Mouse (Mus musculus) cerebellum, adult 9-10 months (tissue): Measurements from ENCODE around the gene Por.

Experiments
- DNase-seq: peaks from one replicate; pipeline ENCODE4 v3.0.0; 2022

Por gene

DNA sequence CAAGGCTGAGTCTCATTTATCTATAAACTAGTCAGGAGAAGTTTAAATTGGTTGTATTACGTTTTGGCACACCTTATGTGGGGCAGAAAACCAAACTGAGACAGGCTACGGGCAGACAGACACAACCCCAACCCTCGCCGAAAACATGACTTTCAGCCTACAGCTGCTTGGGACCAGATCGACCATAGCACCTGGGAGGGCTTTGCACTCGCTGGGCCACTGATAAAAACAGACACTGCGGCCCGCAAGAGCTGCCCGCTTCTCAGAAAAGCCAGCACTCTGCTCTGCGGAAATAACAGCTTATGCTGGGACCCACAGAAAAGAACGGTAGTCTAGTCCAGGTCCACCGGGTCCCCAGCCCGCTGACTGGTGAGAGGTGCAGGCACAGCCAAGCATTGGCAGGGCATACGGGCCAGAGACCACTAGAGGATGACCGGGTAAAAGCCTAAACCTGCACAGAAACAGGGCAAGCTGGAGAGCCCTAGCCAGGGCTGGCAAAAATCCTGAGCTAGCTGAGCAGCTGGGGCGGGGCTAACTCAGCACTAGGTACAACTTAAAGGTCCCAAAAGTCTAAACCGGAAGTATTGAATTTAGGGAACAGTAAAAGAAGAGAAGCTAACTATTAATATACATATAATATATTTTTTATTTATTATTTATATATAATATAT lies 12.0 kb upstream of the Por start:
- no peak for DNase-seq

DNA sequence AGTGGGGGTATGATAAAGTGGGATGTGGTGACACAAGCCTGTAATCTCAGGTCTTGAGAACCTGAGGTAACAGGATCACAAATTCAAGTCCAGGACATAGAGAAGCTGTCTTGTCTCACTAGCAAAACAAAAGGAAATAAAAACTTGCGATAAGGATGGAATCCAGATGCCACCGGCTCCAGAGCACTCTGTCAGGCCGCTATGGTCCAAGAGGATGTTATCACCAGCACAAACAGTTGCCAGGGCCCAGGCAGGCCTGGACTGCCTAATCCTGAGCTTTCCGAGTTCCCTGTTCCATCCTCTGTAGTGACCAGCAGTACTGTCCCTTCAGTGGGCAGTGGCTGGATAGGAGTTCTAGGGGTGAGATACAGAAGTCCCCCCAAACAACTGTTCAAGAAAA lies 9.9 kb upstream of the Por start:
- DNase-seq = no peak

DNA sequence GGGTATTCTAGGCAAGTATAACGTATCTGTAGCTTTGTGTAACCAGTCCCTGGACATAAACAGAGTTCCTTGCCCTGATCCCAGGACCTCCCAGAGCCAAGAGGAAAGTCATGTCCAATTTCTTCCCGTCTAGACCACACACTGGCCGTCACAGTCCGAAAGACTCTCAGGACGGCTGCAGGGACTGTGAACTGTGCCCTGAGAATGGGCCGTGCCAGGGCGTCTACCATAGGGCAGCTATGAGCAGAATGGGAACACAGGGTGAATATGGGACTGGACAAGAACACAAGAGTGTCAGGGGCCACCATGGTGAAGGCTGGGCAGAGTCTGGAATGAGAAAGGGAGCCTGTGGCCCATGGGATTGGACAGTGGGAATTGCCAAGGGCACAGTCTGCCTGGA lies 9.3 kb upstream of the Por start:
- no peak for DNase-seq

DNA sequence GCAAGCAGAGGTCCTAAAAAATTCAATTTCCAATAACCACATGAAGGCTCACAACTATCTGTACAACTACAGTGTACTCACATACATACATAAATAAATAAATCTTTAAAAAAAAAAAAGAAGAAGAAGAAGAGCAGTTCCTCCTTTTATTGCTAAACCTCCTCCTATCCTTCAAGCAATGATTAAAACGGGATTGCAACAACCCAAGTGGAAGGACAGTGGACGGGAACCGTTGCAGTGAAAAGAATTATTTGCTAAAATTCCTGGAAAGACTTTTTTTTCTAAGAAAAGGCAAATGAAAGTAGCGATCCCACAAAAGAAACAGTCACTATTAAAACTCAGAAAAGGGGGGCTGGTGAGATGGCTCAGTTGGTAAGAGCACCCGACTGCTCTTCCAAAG lies 2.9 kb upstream of the Por start:
- DNase-seq = no peak

DNA sequence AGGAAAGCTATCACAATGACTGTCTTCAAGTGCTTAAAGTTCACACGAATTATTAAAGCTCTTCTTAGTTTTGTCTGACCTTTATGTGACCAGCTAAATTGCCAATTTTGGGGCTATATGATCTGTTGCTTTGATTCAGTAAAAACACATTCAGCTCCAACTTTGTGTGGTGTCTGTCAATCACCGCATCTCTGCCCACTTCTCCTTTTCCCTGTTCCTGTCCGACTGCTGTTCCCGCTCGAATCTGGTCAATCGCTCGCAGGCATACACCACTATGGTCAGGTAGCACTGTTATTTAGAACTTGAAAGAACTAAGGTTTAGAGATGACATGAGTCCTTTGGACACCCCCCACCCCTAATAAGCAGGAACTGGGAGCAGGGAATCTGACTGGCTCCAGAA lies 1.8 kb upstream of the Por start:
- no peak for DNase-seq

DNA sequence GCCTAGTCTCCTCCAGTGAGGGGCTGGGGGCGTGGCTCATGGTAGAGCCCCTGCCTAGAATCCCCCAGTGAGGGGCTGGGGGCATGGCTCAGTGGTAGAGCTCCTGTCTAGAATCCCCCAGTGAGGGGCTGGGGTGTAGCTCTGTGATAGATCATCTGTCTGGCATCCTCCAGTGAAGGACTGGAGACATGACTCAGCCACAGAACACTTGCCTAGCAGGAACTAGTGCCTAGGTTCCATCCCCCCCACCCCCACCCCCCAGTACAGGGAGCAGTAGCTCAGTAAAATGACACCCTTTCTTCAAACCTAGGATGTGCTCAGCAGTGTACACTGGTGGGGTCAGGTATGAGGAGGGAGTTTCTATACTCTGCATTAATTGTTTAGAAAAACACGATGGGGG lies 1.0 kb downstream of the Por start:
- DNase-seq = no peak

DNA sequence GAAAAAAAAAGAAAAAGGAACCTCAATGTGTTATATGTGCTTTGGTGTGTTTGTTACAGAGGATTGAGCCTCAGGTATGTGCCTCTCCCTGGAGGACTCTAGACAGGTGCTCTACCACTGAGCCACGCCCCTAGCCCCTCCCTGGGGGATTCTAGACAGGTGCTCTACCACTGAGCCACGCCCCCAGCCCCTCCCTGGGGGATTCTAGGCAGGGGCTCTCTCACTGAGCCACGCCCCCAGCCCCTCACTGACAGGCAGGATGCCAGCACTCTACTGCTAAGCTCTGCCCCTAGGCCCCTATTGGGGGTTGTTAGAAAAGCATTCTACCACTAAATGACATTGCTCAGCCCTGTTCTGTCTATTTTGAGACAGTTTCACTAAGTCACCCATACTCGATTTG lies 2.7 kb downstream of the Por start:
- no peak for DNase-seq

DNA sequence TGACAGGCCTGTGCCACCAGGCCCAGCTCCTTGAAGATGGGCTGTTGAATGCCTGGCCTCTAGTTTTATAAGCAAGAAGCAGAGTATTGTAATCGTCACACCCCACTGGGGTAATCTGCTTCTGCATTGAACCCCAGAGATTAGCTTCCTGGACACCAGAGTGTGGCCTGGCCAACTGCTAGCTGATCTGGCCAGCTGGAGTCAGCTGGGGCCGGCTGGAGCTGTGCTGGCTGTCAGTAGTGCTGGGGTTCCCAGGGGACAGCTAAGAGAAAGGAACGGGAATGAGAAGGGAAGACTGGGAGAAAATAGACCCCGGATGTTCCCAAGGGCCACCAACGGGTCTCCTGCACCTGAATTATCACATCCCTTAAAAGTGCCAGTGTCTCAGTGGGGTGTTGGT lies 3.1 kb downstream of the Por start:
- DNase-seq = no peak

DNA sequence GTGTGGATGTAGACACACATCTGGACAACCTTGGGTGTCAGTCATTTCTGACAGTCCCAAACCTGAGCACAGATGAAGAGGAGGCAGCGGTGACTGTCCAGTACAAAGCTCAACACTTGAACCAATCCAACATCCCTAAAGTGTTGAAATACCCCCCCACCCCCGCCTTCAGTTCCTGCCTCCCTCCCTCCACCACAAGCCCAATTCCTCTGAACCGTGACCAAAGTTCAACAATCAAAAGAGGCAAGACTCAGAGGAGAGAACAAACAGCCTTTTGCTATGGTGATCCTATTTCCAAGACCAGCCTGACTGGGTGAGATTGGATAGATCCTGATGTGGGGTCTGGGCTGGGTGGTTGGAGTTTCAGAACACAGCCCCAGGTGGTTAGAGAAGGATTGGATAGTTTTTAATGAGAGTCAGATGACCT lies 4.5 kb downstream of the Por start:
- DNase-seq = no peak

DNA sequence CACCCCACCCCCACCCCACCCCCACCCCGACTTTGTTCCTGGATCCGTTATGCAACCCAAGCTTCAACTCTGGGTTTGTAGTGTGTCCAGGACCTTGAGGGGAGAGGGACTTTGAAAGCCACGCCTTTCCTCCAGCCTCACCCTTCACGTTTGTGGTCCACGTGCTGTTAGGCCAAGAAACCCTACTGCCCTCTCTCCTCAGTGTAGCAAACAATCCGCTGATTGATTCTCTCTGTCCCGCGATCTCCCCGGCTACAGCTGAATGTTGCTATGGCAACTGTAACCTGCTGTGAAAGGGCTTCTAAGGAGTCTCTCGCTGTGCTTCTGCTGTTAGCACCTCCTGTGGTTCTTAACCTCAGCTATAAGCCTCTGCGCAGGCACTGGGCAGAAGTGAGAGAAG lies 5.0 kb downstream of the Por start:
- DNase-seq = peak; percentile 64

DNA sequence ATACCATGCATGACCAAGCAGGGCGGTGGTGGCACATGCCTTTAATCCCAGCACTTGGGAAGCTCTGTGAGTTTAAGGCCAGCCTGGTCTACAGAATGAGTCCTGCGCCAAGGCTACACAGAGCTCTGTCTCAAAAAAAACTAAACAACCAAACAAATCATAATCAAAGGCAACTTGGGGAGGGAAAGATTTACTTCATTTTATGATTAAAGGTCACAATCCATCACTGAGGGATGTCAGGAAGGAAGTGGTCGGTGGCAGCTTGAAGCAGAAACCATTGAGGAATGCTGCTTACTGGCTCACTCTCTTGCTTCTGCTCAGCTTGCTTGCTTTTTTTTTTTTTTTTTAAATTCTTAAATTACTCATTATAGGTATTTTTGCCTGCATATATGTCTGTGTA lies 6.9 kb downstream of the Por start:
- DNase-seq = no peak

DNA sequence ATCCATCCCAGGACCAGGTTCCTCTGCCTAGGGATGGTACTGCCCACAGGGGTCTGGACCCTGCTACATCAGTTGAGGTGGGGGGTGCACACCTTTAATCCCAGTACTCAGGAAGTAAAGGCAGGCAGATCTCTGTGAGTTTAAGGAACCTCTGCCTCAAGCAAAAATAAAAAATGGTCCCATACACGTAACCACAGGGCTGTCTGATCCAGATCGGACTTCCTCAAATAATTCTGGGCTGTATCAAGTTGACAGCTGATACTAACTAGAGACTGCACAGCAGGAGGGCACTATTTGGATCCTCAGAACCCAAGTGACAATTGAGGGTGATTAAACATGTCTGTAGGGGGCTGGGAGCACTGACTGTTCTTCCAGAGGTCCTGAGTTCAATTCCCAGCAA lies 7.4 kb downstream of the Por start:
- no peak for DNase-seq

DNA sequence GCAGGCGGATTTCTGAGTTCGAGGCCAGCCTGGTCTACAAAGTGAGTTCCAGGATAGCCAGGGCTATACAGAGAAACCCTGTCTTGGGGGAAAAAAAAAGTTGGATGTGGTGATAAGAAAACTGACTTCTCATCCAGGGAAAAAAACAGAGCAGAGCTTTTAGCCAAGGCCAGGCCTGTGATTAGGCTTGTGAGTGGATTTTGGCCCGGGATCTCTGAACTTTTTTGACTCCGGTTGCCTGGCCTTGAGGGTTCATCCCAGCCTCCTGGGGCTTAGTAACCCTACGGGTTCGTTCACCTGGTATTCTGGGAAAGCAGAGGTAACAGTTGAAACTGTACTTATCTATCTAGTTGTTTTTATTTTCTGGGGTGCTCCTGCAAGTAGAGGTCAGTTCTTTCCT lies 8.6 kb downstream of the Por start:
- DNase-seq = no peak

DNA sequence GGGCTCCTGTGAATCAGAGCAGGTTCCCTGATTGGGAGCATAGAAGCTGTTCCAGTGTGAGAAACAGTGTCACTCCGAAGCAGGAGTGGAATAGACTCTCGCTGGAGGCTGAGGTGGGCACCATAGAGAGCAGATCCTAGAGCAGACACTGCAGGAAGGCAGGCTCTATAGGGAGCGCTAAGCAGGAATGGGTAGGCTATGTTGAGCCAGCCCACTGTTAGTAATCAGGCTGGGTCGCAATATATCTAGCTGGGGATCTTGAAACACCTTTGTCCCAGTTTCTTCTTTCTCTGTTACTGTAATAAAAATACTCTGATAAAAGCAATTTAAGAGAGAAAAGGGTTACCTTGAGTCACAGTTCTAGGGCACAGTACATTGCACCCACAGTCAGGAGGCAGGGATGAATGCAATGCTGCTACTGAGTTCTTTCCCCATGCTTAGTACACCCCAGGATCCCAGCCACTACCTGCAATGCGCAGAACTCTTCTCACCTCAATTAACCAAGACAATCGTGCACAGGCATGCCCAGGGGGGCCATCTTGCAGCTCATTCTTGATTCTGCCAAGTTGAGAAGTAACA lies 11.2 kb downstream of the Por start:
- no peak for DNase-seq

DNA sequence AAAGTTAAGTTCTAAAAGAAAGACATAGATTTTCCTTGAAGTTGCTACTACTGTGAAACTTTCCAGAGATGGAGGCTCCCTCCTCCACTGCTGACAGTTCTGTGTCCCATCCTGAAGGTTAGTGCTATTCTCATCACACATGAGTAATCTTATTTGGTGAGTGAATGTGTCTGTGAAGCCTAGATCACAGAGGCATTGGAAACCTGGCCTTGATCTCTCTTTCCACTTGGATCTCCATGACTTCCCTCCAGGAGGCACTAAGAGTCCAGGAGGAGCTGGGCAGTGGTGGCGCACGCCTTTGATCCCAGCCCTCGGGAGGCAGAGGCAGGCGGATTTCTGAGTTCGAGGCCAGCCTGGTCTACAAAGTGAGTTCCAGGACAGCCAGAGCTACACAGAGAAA lies 12.2 kb downstream of the Por start:
- DNase-seq = no peak

DNA sequence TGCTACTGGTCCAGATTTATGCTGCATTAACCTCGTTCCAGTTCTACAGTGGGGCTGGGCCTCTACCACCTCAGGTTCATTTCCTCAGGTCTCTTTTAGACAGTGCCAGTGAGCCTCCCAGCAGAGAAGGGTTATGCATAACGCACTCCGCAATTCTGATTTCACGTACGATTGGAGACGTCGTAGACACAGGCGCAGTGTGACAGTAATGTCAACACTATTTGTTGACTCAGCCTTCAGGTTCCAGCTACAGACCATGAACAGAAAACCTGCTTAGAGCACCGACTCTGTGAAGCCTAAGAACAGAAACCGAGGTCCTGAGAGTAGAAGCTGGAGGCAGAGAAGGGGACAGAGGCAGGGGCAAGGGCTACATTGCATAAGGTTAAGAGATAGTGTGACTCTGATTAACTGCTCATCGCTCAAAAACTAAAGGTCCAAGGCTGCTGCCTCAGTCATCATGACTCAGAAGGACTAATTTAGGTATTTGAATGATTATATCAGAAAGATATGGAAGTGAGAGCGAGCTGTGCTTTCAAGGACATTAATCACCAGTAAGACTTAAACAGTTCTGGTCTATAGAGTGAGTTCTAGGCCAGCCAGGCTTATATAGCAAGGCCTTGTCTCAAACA lies 13.2 kb downstream of the Por start:
- DNase-seq = no peak

DNA sequence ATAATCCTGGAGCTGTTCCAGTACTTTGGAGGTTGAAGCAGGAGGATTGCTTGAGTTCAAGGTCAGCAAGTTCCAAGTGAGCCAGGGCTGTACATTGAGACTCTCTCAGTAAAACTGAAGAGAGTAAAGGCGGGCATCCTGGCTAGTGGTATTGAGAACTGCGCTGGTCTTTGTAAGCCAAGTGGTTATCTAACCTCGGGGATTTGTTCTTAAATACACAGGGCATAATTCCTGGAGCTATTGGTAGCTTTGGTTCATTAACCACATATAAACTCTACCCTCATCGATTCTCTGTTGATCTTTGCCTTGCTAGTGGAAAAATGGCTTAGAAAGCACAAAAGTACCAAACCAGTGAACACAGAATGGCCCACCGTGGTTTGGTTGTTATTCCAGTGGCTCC lies 20.6 kb downstream of the Por start:
- DNase-seq = peak; percentile 47

DNA sequence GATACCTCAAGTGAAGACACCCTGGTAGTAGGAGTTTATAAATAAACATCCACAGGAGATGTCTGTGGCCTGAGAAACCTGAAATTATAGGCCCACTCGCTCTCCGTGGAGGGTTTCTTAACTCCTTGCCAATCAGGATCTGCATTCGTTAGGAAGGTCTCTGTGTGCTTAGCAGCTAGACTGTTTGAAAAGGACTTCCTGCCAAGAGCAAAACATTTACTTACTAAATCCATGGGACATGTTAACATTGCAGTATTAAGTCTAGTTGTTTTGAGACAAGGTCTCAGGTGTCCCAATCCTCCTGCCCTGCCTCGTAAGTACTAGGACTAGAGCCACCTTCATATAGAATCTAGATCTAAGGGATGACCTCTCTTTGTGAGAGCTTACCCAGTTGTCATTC lies 21.4 kb downstream of the Por start:
- DNase-seq = no peak

DNA sequence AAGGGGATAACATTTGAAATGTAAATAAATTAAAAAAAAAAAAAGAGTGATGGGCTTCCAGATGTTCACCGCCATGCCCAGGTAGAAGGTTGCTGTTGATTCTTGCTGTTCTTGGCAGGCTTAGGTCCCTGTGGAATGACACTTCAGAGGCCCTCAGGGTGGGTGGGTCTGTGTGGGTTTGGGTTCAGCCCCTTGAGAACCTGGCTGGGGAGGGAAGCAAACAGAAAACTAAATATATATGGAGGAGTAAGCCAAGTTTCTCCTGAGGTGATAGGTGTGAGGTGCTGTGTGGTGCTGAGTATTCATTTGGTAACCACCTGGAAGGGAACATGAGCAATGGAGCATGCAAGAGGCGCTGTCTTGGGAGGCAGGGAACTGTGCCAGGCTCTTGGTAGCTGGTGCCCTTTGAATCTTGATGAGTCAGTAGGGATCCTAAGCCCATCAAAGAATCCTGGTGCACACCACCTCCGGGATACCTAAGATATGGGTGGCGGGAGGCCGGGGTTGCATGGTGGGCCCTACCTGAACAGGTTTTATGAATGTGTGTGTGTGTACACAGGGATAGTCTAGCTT lies 23.5 kb downstream of the Por start:
- no peak for DNase-seq

DNA sequence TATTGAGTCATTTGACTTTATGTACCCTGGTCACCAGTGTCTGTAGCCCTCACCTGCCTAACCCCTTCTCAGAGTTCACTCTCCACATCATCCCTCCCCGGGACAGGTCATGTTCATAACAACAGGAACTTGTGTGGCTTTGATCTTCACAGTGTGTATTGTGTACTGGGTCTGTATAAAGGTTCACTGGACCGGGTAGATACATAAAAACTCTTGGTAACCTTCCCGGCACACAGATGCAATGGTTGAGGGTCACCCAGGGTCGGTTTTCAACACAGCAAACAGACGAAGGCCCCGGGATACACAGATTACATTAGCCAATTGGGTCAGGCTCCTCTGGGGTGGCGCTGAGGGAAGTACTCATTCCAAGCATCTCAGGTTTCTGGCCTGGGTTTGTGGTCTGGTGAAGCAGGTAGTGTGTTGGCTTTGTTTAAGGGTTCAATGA lies 25.5 kb downstream of the Por start:
- no peak for DNase-seq

DNA sequence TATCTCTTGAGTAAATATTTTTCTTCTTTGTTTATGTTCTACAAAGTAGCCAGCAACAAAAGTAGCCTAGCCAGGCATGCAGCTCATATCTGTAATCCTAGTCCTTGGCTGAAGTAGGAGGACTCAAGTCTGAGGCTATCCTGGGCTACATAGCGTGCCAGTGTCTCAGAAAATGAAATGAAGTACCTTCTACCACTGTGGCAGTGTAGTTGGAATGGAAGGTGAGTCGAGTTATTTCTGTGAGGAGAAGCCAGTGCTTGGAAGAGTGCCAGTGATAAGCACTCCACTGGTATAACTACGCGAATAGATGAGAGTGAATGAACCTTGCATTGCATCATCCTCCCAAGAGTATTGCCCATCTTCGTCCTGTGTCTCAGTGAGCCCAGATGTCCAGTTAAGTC lies 27.9 kb downstream of the Por start:
- no peak for DNase-seq

DNA sequence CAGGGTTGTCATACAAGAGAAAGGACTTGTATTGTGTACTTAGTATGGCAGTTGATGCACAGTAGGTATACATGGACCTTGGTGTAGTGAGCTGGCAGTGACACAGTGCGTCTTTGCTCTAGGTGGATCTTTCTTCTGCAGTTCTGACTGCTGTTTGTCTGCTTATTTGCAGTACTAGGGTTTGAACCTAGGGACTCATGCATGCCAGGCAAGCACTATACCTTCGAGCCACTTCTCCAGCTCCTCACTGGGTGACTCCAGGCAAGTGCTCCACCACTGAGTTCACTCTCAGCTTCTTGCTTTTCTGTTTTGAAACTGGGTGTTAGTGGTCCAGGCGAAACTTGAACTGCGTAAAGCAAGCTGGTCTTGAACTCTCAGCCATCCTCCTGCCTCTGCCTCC lies 31.8 kb downstream of the Por start:
- no peak for DNase-seq

DNA sequence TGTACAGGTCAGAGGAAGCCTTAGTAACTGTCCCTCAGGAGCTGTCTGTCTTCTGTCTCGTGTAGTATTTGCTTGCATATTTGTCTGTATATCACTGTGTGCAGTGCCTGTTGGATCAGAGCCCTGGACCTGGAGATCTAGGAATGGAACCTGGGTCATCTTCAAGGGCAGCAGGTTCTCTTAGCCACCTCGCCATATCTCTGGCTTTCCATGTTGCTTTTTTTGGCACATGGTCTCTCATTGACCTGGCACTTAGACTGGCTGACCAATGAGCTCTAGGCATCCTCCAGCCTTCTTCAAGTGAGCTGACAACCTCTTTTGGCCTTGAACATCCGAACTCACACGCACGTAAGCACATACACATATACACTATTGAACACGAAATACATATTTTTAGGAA lies 32.4 kb downstream of the Por start:
- no peak for DNase-seq

DNA sequence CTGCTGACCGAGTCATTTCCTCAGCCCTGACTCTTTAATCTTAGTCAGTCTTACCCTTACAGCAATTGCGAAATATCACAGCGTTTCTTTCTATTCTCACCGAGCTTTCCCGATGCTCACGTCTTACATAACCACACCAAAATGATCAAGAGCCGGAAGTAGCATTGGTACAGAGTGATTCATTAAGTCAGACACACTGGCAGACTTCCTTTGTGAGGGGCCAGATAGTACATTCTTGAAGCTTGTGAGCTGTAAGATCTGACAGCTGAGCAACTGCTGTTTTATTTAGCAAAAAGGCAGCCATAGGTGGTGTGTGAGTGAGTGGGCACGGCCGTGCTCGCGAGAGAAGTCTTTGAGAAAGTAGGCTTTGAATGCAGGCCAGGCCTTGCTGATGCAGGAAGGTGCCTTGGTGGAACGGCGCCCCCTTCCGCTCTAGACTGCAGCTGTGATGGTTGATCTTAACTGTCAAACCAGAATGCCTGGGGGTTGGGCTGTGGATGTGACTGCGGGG lies 32.9 kb downstream of the Por start:
- DNase-seq = no peak
